Mouse (Mus musculus) olfactory bulb, adult 2 months (tissue): Measurements from ENCODE around the gene BC048403.

Experiments
- CTCF ChIP-seq: fragments of 200-500 bp; IDR thresholded peaks from 2 replicates; pipeline ENCODE4 v1.5.1; 2012; ENCODE audit warnings: low read depth, mild to moderate bottlenecking, low read length, moderate library complexity; ENCODE audit not compliant: insufficient read depth
- POLR2A ChIP-seq: fragments of 200-500 bp; IDR thresholded peaks from 2 replicates; pipeline ENCODE4 v1.6.1; 2012; ENCODE audit warnings: mild to moderate bottlenecking, low read depth, low read length, moderate library complexity; ENCODE audit not compliant: insufficient read depth

- TF ChIP-seq CTCF (no peak), POLR2A (no peak)
Observed at GRCm38 (mm10) chr10:121775990-121776389, 36.3 kb downstream of the BC048403 start.
